Mouse (Mus musculus): ENCODE measurements around the gene Cbfa2t3.

- TF ChIP-seq CTCF (IDR thresholded peaks at IDR 0.05; ENCODE audit: low read depth, low read length) (no peak), POLR2A (IDR thresholded peaks at IDR 0.05; ENCODE audit: extremely low read depth, insufficient read depth, low read length) (no peak)
Measured at GRCm38 (mm10) chr8:122630696-122631095, 68.2 kb downstream of the Cbfa2t3 start.

Data from liver, adult 2 months (tissue).